Mouse (Mus musculus): Measurements from ENCODE around the gene Fdps.

DNA sequence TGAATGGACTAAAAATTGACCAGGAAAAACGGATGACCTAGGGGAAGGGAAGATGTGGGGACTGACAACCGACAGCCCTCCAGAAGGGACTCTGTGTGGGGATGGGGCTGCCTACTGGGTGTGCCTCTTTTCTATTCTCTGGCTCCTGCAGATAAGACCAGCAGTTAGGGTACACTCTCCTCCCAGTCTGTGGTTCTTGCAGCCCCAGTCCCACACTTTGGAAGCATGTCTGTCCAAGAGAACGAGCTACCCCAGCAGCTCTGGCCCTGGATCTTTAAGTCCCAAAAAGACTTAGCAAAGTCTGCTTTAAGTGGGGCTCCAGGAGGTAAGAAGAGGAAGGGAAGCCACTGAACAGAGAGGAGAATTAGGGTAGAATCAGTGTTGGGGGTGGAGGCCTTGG lies 34.2 kb upstream of the Fdps start, which contains the start of gene Pklr:
- TF ChIP-seq FLI1 (IDR thresholded peaks at IDR 0.05; ENCODE audit: low read length): no peak
- no peak for TF ChIP-seq GATA1 (IDR thresholded peaks at IDR 0.05; ENCODE audit: borderline replicate concordance, low read length)
